Mouse (Mus musculus) cerebellum, adult 2 months (tissue): Measurements from ENCODE around the gene Sox4.

Experiments
- CTCF ChIP-seq: fragments of 200-500 bp; IDR thresholded peaks from 2 replicates; pipeline ENCODE4 v1.5.1; 2011; ENCODE audit warnings: low read depth, mild to moderate bottlenecking, control low read depth, low read length, moderate library complexity, borderline replicate concordance; ENCODE audit not compliant: insufficient read depth
- POLR2A ChIP-seq: fragments of 200-500 bp; IDR thresholded peaks from 2 replicates; pipeline ENCODE4 v1.6.1; 2011; ENCODE audit warnings: low read length, control low read depth, borderline replicate concordance; ENCODE audit not compliant: insufficient read depth

DNA sequence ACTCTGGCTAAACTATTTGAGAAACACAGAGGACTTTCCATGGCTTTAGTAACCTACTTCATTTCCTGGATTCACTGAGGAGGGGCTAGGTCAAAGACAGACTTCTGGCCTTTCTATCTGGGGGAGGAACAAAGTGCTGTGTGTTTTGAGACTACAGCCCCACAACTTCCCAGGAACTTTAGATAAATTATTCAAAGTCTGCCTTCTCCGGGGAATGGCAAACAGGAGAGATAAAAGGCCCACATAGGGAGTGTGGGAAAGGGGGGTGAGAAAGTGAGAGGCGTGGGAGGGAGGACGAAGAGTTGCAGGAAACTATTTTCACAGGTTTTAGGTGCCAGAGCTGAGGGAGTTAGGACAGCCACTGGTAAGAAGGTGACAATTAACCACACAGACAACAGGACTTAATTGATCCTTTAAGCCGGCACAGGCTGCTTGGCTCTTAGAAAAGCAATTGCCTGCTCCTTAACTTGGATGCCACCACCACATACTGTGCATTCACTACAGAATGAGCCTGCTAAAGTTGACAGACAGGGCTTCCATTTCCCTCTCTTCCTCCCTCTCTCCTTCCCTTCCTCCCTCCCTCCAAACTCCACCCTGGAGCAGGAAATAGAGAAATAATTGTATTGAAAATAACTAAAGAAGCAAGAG, 11.4 kb downstream of the Sox4 start:
- TF ChIP-seq CTCF, result no peak
- no peak for TF ChIP-seq POLR2A
